ENCODE assay signal across 17 mouse cellular contexts in genomic region chr16:74795360-74796302, GRCm38 (mm10).
DNase-seq lines count a peak whose midpoint lies in the region; ATAC-seq lines count a peak whose summit lies in the region.
"Had no signal": no experiment of that assay in that cellular context is flagged by ENCODE, and none has a peak within 500 bp of the region (broad histone marks: within the 10 kb centered on the region; RNA-seq: fewer than 3 reads in every experiment).

No protein-coding gene starts in this region.

- H3K9ac ChIP-seq in hindbrain, embryonic 11.5 days (ENCODE audit: low read depth, low read length), result no peak overlapping the region
- no peak overlapping the region for H3K9ac ChIP-seq in hindbrain, embryonic 13.5 days
- no peak overlapping the region for H3K9ac ChIP-seq in neural tube, embryonic 15.5 days (replicated peaks)
- H3K9ac ChIP-seq in limb, embryonic 12.5 days (replicated peaks), result no peak overlapping the region
- H3K9ac ChIP-seq: forebrain, embryonic 15.5 days; liver, embryonic 15.5 days; neural tube, embryonic 13.5 days; stomach, embryonic 15.5 days had no signal

- H3K4me1 ChIP-seq in hindbrain, embryonic 11.5 days (replicated peaks; ENCODE audit: control insufficient read depth, insufficient read depth, low read length), result no peaks in the 10 kb centered on the region
- no peaks in the 10 kb centered on the region; the same call in 1 of the 2 replicates for H3K4me1 ChIP-seq in hindbrain, embryonic 13.5 days (replicated peaks)
- no peaks in the 10 kb centered on the region for H3K4me1 ChIP-seq in neural tube, embryonic 15.5 days
- H3K4me1 ChIP-seq in limb, embryonic 12.5 days (replicated peaks), result peaks cover 15% of the 10 kb centered on the region
- H3K4me1 ChIP-seq: forebrain, embryonic 15.5 days; liver, embryonic 15.5 days; stomach, embryonic 15.5 days had no signal

- DNase-seq in hindbrain, embryonic 11.5 days (ENCODE audit: low spot score), result peak; percentile 37
- DNase-seq in neural tube, embryonic 10.5 days (ENCODE audit: extremely low spot score, low spot score), result peak; percentile 18
- no peak for DNase-seq in spleen, postnatal 10 days (ENCODE audit: low spot score in 2 of 2)
- no peak for DNase-seq in cerebellum, adult 9-10 months
- DNase-seq: cerebellum, postnatal 25 days; heart, adult 11 months; kidney, adult 18-20 months; lung, postnatal 4 days had no signal

- H3K4me2 ChIP-seq in hindbrain, embryonic 11.5 days (replicated peaks; ENCODE audit: low read depth, low read length), result no peak overlapping the region
- H3K4me2 ChIP-seq in hindbrain, embryonic 13.5 days, result no peak overlapping the region
- H3K4me2 ChIP-seq in neural tube, embryonic 15.5 days, result no peak overlapping the region
- H3K4me2 ChIP-seq in limb, embryonic 12.5 days, result peak overlapping the region; percentile 35
- H3K4me2 ChIP-seq: forebrain, embryonic 15.5 days; liver, embryonic 15.5 days; neural tube, embryonic 13.5 days; stomach, embryonic 15.5 days had no signal

- ATAC-seq in hindbrain, embryonic 11.5 days (ENCODE audit: low FRiP score), result peak; percentile 81
- ATAC-seq in hindbrain, embryonic 13.5 days (ENCODE audit: low FRiP score), result no peak
- ATAC-seq in neural tube, embryonic 15.5 days (ENCODE audit: low FRiP score), result no peak
- peak; percentile 84 for ATAC-seq in limb, embryonic 12.5 days (ENCODE audit: insufficient number of reproducible peaks, insufficient read depth, low FRiP score, low TSS enrichment, low read depth)
- ATAC-seq: forebrain, embryonic 15.5 days; midbrain, embryonic 16.5 days; Patski had no signal

- H3K27ac ChIP-seq in hindbrain, embryonic 11.5 days (ENCODE audit: low read depth, low read length), result no peak overlapping the region
- no peak overlapping the region for H3K27ac ChIP-seq in hindbrain, embryonic 13.5 days
- H3K27ac ChIP-seq in neural tube, embryonic 15.5 days (replicated peaks), result no peak overlapping the region
- peak overlapping the region; percentile 75 for H3K27ac ChIP-seq in limb, embryonic 12.5 days
- H3K27ac ChIP-seq: forebrain, embryonic 15.5 days; liver, embryonic 15.5 days; neural tube, embryonic 13.5 days; stomach, embryonic 15.5 days had no signal

- H3K9me3 ChIP-seq in hindbrain, embryonic 11.5 days (ENCODE audit: control insufficient read depth, low read length), result no peaks in the 10 kb centered on the region
- H3K9me3 ChIP-seq in hindbrain, embryonic 13.5 days, result no peaks in the 10 kb centered on the region
- H3K9me3 ChIP-seq in neural tube, embryonic 15.5 days (replicated peaks), result no peaks in the 10 kb centered on the region
- no peaks in the 10 kb centered on the region for H3K9me3 ChIP-seq in limb, embryonic 12.5 days
- H3K9me3 ChIP-seq: forebrain, embryonic 15.5 days; liver, embryonic 15.5 days; neural tube, embryonic 13.5 days; stomach, embryonic 15.5 days had no signal

- H3K4me3 ChIP-seq in hindbrain, embryonic 11.5 days (ENCODE audit: low read depth, low read length), result no peak overlapping the region
- H3K4me3 ChIP-seq in hindbrain, embryonic 13.5 days, result no peak overlapping the region
- H3K4me3 ChIP-seq in neural tube, embryonic 15.5 days (replicated peaks), result no peak overlapping the region
- H3K4me3 ChIP-seq in limb, embryonic 12.5 days (replicated peaks), result no peak overlapping the region
- H3K4me3 ChIP-seq: forebrain, embryonic 15.5 days; liver, embryonic 15.5 days; neural tube, embryonic 13.5 days; stomach, embryonic 15.5 days had no signal

- no peaks in the 10 kb centered on the region for H3K36me3 ChIP-seq in hindbrain, embryonic 11.5 days (ENCODE audit: control insufficient read depth, insufficient read depth, low read length)
- no peaks in the 10 kb centered on the region for H3K36me3 ChIP-seq in hindbrain, embryonic 13.5 days
- H3K36me3 ChIP-seq in neural tube, embryonic 15.5 days, result no peaks in the 10 kb centered on the region
- H3K36me3 ChIP-seq in limb, embryonic 12.5 days, result no peaks in the 10 kb centered on the region
- H3K36me3 ChIP-seq: forebrain, embryonic 15.5 days; liver, embryonic 15.5 days; neural tube, embryonic 13.5 days; stomach, embryonic 15.5 days had no signal

- H3K27me3 ChIP-seq in hindbrain, embryonic 11.5 days (ENCODE audit: control insufficient read depth, insufficient read depth, low read length), result no peaks in the 10 kb centered on the region
- H3K27me3 ChIP-seq in hindbrain, embryonic 13.5 days, result no peaks in the 10 kb centered on the region
- no peaks in the 10 kb centered on the region for H3K27me3 ChIP-seq in neural tube, embryonic 15.5 days (replicated peaks)
- H3K27me3 ChIP-seq in limb, embryonic 12.5 days, result no peaks in the 10 kb centered on the region
- H3K27me3 ChIP-seq: forebrain, embryonic 15.5 days; liver, embryonic 15.5 days; neural tube, embryonic 13.5 days; stomach, embryonic 15.5 days had no signal

- WGBS in hindbrain, embryonic 11.5 days, result 53% methylated on average over 5 of the region's 5 CpGs
- WGBS in hindbrain, embryonic 13.5 days, result 44% methylated on average over 5 of the region's 5 CpGs
- 30% methylated on average over 5 of the region's 5 CpGs for WGBS in neural tube, embryonic 15.5 days
- 9% methylated on average over 5 of the region's 5 CpGs for WGBS in limb, embryonic 12.5 days

Comparison
In these comparisons a context has a peak if more than half of its experiments do, and no peak if none do; other contexts are left out.
1. ATAC-seq: peak in hindbrain, embryonic 11.5 days (single experiment) and limb, embryonic 12.5 days (single experiment); none in hindbrain, embryonic 13.5 days (single experiment) and neural tube, embryonic 15.5 days (single experiment).
2. DNase-seq: peak in hindbrain, embryonic 11.5 days (single experiment) and neural tube, embryonic 10.5 days (single experiment); none in spleen, postnatal 10 days (0 of 2) and cerebellum, adult 9-10 months (single experiment).